Mouse (Mus musculus): ENCODE measurements around the gene Klk6. TPM values are rescaled to one million over a fixed set of nuclear protein-coding genes. Genes with fewer than 3 reads are reported as not detected.

The Klk6 gene
- total RNA-seq, 2 experiments from 2014 or later = 1.6 to 1.9 TPM

Other genes starting within 250 kb of the Klk6 start
- 10 to 100 TPM; 16.3 to 20.9 TPM for gene Zfp719, start 244.9 kb upstream of the Klk6 start, total RNA-seq (2021)
- under 1 TPM in 1 of 2 experiments, not detected in 1; 0.26 TPM for gene Zfp819, start 217.3 kb upstream of the Klk6 start, total RNA-seq (2021)
- gene Ceacam18, start 189.8 kb upstream of the Klk6 start, total RNA-seq (2021) = not detected
- gene Siglece, start 164.3 kb upstream of the Klk6 start, total RNA-seq (2021) = under 1 TPM; 0.82 to 0.91 TPM
- 1 to 10 TPM; 9.0 to 9.5 TPM for gene Ctu1, start 152.5 kb upstream of the Klk6 start, total RNA-seq (2021)
- not detected for gene Klk14, start 134.1 kb upstream of the Klk6 start, total RNA-seq (2021)
- not detected for gene Klk13, start 111.9 kb upstream of the Klk6 start, total RNA-seq (2021)
- not detected for gene Klk12, start 55.6 kb upstream of the Klk6 start, total RNA-seq (2021)
- gene Klk11, start 49.9 kb upstream of the Klk6 start, total RNA-seq (2021) = not detected
- not detected for gene Klk10, start 43.5 kb upstream of the Klk6 start, total RNA-seq (2021)
- gene Klk9, start 32.6 kb upstream of the Klk6 start, total RNA-seq (2021) = not detected
- gene Klk8, start 26.9 kb upstream of the Klk6 start, total RNA-seq (2021) = 1 to 10 TPM; 3.2 to 3.7 TPM
- gene Klk7, start 13.2 kb upstream of the Klk6 start, total RNA-seq (2021) = not detected
- not detected for gene Klk5, start 17.5 kb downstream of the Klk6 start, total RNA-seq (2021)
- not detected for gene Klk4, start 56.7 kb downstream of the Klk6 start, total RNA-seq (2021)
- not detected for gene Klk15, start 109.2 kb downstream of the Klk6 start, total RNA-seq (2021)
- not detected for gene Klk1b8, start 126.2 kb downstream of the Klk6 start, total RNA-seq (2021)
- gene Klk1b1, start 142.3 kb downstream of the Klk6 start, total RNA-seq (2021) = not detected
- not detected for gene Klk1b9, start 151.6 kb downstream of the Klk6 start, total RNA-seq (2021)
- gene Klk1b11, start 171.4 kb downstream of the Klk6 start, total RNA-seq (2021) = not detected
- gene Klk1b26, start 187.7 kb downstream of the Klk6 start, total RNA-seq (2021) = not detected
- gene Klk1b27, start 227.8 kb downstream of the Klk6 start, total RNA-seq (2021) = not detected